Mouse (Mus musculus) T-helper 2 cell (primary cell): ENCODE results near the gene Ctsd.
"Not testable (repeated sequence)": the region's sequence is repeated elsewhere in the genome, so short reads cannot be mapped to it uniquely, and the experiment has no call there.

Experiments used
- in situ Hi-C: fragments of 300-600 bp; cut with MboI, MseI; formaldehyde crosslinking; loops from one replicate; pipeline ENCODE4 v1.15.1; 2025; ENCODE audit warnings: high pct_unique_total_duplicates

The Ctsd gene

DNA sequence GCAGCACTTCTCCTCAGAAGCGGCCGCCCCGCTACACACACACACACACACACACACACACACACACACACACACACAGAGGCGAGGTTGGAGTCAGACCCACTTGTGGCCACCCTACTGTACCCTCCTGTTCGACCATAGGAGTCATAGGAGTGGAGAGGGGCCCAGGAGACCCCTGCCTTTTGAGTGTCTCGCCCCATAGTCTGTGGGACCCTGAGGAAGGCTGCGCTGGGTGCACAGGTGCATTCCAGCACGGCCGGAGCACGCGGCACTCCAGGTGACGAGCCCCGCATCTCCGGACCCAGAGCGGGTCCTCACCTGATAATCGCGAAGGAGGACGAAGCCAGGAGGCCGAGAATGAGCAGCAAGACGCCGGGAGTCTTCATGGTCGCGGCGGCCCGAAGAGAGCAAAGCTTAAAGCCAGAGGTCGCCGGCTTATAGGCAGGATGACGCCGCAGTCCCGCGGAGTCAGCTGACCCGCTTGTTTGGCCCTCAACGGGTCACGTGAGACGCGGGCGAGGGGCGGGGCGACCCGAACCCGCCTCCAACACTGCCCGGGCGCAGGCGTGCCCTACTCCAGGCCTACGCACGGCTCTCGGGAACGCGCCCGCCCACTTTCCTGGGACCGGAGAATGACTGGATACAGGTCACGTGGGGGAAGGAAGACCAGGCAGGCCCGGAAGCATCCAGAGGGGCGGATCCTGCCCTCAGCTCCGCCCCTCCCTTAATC, at the start of gene Ctsd:
Ctsd (minus strand) TSS at position 620 of the 730 bp plus-strand sequence.
- in situ Hi-C loops, result no loop called here

DNA sequence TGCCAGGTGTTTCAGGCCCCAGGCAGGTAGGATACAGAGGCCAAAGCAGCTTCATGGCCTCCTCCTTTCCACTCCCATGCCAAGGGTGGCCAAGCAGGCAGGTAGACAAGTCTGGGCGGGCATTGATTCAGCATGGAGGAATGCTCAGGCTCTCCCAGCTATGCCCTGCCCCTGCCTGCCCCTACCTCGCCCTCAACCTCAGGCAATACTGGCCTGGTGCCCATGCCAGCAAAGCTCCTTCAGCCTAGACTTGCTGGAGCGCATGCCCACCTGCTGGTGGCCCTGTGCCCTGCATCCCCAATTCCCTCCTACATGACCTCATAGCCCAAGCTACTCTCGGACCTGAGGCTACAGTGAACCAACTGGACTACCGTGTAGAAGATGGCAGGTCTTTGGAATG, 49.5 kb upstream of the Ctsd start:
- in situ Hi-C loops, result loop anchor here (5.0 kb wide), 1 partner anchor 100 kb away; no protein-coding TSS in a partner anchor

DNA sequence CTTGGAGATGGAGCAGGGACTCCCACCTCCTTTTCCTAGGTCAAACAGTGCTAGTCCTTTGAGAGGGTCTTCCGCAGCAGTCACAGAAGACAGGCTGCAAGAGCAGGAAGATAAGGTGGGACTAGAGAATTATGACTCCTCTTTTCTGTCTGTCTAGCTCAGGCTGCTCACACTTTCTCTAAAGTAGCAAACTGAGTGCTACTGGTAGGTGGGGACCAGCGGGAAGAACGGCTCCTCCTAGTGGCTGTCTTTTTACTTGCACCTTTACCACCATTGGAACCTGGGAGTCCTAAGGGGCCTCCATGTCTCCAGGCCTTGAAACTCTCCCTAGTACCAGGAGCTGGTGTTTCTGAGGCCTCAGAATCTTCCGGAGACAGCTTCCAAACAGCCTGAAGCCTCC, 47.7 kb upstream of the Ctsd start:
- in situ Hi-C loops, result loop anchor here (5.0 kb wide), 1 partner anchor 98 kb away; no protein-coding TSS in a partner anchor

DNA sequence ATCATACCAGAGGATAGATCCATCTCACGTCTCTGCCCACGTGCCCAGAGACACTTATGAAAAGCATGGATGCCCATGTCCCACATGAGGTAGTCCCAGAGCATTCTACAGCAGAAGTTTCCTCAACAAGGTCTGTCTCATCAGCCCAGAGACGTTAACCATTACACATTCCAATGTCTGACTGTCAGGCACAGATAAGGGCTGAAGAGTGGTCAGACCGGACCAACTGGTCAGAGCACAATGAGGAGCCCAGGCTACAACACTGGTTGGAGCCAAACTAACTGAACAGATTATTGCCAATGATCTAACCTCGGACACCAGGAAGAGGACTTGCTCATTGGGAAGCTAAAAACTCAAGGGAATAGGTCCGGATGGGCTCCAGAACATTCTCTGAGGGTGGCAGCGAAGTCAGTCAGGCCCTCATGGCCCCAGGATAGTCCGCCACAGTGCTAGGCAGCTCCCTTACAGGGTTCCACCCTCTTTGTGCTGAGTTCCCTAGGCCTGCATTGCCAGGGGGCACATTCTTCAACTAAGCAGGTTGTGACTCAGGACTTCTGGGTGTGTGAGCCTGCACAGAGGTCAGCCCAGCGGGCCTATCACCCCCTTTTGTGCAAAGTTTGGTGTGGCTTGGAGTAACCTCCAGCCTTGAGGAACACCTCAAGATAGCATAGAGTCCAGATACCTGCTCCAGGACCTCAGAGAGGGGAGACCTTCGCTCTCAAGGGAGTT, 46.5 kb upstream of the Ctsd start, which contains the start of gene Syt8:
Syt8 (plus strand) TSS at position 714 of the 729 bp plus-strand sequence.
- in situ Hi-C loops, result no loop called here

DNA sequence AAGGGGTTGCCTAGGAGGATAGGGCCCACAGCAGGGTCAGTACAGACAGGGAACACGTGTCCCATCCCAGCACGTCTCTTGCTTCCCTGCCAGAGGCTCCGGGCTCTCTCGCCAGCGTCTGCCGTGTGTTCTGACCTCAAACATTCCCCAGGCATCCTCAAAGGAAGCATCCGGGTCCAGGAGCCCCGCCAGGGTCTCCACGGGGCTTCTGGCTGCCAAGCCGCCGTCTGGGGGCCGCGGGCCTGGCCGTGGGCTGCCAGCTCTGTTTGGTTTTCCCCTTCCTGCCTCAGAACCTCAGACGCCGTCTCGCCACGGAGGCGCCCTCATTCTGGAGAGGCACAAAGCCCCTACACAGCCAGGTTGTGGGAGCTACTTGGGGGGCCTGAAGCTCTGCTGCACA, 45.8 kb upstream of the Ctsd start:
- in situ Hi-C loops, result no loop called here

DNA sequence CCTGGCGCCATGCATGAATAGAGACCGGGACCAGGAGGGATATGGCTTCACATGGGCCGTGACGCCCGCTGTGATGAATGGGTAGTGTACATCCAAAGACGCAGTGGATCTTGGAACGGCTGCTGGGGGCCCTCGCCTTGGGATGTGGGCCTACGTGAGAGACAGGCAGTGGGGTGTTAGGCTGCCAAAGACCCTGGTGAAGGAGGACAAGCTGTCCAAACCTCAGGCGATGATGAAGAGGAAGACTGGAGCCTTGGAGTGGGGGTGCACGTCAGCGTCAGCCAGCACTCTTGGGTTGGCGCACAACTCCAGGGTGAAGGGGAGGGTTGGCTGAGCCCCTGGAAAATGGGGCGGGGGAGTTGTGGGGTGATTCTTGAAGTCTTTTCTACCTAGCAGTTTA, 43.3 kb upstream of the Ctsd start:
- in situ Hi-C loops, result no loop called here

DNA sequence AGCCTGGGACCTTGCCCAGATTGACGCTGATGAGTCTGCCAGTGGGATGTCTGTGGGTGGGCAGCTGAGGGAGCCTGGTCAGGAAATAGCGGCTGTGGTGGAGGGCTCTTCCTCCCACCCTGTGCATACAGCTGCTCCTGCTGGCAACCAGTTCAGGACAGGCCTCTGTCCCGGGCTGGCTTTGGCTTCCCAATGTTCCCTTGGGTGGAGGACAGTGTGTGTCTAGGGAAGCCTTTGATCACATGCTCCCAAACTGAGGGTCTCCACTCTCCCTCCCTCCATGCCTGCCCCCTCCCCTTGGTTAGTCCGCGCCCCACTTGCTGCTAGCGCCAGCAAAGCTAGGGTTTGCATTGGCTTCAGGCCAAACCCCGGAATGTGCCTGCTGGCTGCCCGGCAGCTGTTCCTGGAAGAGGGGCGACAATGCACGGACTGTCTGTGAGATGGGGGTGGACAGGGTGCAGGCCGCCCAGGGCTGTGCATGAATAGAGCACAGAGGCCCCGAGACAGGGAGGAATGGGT, 42.4 kb upstream of the Ctsd start:
- in situ Hi-C loops, result no loop called here

DNA sequence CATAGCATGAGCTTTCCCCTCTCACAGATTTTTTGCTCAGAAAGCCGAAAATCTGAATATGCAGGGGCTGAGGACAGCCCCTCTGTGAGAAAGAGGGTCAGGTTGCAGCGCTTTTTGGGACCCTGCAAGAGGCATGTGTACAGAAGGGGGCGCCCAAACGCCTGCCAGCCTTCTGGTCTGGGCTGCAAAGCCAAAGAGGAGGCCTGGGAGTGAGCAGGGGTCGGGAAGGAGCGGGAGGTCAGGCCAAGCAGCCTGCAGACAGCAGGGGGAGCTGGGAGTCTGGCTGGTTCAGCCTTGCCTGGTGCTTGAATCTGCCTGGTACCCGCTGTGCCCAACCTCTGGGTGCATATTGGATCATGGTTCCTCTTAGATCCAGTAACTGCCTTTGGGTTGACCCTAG, 40.4 kb upstream of the Ctsd start:
- in situ Hi-C loops, result loop anchor here (5.0 kb wide), 1 partner anchor 51 kb away; no protein-coding TSS in a partner anchor

DNA sequence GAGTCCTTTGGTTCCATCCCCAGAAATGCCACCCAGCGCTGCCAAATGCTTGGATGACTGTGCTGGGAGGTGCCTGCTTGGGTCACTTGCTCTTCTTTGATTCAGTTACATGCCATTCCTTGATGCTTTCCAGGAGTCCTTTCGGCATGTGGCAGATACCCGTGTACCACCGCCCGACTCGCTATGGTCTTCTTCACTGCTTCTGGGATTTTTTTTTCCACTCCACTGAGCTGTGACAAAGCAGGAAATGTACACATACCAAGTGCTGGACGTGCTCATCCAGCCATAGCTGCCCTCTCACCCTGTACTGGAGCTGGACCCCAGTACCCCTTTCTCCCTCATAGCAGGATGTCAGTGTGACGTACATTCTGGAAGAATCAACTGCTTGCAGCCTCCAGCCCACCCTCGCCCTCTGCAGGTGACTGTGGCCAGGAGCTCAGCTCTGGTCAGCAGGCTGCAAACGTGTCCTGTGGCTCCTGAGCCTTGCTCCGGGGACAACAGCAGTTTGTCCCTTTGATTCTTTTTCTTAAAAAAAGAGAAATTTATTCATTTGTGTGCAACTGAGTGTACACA, 37.9 kb upstream of the Ctsd start:
- in situ Hi-C loops, result loop anchor here (5.0 kb wide), 1 partner anchor 48 kb away; no protein-coding TSS in a partner anchor

DNA sequence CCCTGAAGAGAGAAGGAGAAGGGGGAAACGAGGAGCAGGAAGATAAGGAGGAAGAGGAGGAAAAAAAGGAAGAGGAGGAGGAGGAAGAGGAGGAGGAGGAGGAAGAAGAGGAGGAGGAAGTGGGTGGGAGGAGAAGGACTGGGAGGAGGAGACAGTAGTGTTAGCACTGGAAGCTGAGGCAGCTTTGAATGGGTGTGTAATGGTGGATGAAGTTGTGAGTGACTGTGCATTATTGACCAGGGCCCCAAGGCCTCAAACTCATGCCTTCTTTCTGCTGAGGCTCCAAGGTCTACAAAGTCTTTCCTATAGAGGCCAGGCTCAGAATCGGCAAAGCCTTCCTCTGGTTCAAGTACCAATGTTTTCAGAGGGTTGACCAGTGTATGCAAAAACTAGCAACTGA, 34.0 kb upstream of the Ctsd start:
- in situ Hi-C loops, result no loop called here

DNA sequence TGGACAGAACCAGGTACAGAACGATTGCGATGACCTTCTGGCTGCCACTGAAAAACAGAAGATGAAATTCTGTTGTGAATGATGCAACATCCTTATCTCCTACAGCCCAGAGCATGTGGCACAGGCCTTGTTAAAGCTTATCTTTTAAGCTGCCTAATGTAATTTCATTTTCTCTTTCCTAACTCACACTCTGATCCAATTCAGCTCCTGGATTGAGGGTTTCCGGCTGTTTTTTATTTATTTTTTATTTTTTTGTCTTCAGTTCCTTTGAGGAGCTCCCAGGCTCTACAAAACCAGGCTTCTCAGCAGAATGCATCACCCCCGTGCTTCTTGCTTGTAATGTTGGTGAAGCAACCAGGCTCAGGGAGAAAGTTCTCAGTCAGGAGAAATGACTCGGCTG, 32.0 kb upstream of the Ctsd start:
- in situ Hi-C loops, result no loop called here

DNA sequence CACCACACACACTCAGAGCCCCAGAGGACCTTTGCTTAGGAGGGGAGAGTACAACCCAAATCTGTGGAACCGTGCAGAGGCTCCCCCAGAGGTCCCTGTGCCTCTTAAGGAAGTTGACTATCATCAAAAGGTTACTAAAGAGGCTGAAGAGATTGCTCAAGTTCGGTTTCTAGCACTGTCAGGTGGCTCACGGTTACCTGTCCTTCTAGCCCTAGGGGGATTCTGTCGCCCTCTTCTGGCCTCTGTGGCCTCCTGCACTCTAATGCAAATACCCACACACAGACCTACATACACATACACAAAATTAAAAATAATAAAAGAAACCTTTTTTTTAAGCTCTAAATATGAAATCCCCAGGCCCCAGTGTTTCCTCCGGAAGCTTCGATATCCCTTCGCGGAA, 30.8 kb upstream of the Ctsd start:
- in situ Hi-C loops, result no loop called here

DNA sequence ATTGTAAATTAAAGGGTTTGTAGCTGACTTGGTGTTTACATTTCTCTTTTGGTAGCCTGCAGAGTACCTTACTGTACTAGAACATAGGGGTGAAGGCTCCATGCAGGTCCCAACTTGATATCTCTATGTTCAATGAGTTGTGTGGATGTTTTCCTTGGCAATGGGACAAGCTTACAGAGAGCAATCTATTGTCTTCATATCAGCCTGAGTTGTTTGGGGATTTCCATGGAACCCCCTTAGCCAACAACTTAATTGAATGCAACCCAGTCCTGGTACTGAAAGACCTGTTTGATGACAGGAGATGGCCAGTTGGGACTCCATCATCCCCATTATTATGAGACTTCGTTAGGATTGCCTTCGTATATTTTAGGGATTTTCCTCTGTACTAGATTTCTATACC, 30.2 kb upstream of the Ctsd start:
- in situ Hi-C loops, result no loop called here

DNA sequence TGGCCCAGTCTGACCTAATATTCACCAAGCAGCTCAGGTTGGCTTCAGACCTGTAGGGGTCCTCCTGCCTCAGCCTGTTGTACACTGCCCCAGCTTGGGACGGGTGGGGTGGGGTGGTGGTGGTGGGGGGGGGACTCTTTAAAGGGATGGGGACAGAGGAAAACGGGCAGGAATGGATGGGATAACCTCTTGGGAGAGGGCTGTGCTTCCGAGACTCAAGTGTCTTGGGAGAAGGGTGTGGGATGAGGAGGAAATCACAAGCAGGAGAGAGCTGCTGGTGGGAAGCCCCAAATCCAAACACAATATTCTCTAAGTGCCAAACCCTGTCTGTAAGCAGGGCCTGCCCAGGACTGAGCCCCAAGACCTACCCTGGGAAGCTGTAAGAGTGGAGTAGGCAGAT, 28.4 kb upstream of the Ctsd start:
- in situ Hi-C loops, result no loop called here

DNA sequence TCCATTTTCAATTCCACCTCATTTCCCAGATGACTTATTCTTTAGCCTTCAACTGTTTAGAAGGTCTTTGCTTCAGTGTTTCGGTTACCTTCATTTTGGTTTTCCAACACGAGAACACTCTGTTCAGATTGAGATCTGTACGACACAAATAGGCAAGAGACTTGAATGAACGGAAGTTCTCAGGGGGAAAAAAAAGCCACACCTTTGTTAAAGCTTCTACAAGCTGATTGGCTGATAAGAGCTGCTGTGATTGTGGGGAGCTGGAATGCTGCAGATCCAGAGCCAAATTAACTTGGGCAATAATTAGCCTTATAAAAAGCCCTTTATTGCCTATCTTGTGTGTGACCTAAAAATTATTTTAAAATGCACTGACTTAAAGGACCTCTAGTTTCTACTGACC, 27.5 kb upstream of the Ctsd start:
- in situ Hi-C loops, result no loop called here

DNA sequence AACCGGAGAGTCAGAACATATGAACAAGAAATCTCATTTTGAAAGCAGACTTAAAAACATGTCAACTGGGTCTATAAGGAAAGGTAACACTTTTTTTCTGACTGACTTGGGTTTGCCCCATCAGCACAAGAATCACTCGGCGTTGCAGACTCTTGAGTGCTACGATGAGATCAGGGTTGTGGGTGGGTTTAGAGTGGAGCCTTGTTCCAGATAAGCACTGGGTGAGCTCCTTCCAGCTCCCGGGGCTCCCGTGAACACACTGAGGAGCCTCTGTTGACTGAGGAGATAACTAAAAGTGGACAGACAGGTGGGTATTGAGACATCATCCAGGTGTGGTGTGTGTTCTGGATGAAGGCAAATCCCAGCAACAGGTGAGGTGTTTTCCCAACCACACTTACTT, 25.4 kb upstream of the Ctsd start:
- in situ Hi-C loops, result no loop called here

DNA sequence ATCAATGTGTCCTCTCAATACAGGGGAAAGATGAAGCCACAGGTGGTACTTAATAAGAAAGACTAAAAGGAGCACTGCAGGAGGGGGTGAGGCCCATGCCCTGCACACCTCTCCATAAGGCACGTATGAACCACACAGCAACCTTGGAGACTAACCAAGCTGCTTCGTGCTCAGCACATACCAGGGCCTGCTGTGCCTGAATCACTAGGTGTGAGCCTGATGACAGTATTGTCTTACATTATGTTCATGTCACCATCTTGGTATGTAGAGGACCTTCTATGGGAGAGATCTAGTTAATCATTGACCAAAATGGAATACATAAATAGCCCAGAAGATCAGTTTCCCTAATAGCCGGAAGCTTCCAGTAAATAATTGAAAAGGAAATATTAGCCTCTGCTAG, 21.8 kb upstream of the Ctsd start:
- in situ Hi-C loops, result no loop called here

DNA sequence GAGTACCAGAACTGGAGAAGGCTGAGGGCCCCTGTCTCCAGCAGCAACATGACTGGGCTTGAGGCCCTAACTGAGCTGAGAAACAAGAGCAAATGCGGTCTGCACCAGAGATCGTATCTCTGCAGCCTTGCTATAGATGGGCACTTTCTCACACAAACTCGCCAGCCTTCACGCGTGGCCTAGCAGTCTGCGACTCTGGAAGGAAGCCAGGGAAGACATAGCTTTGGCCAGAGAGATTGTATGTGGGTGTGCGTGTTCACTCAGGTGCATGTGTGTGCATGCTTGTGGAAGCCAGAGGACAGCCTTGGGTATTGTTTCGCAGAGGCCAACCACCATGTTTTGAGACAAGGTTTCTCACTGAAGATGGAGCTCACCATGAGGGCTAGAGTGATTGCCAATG, 20.8 kb upstream of the Ctsd start:
- in situ Hi-C loops, result no loop called here

DNA sequence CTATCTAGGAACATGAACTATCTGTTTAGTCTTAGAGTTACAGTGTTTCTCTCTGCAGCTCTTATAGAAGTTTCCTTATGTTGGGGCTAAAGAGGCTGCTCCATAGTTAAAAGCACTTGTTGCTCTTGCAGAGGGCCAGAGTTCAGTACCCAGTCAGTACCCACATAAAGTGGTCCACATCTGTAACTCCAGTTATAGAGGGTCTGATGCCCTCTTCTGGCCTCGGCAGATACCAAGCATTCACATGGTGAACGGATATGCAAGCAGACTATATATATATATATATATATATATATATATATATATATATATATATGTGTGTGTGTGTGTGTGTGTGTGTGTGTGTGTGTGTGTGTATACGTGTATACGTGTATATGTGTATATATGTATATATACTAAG, 20.1 kb upstream of the Ctsd start:
- in situ Hi-C loops, result no loop called here

DNA sequence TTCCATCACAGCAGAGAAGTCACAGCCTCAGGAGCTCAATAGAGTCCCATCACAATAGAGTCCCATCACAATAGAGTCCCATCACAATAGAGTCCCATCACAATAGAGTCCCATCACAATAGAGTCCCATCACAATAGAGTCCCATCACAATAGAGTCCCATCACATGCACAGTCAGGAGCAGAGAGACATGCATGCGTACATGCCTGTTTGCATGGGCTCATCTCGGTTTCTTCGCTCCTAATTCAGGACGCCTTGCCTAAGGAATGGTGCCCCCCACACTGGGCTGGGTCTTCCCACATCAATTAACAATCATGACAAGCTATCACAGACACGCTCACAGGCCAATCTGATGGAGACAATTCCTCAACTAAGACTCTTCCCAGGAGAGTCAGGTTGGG, 17.3 kb upstream of the Ctsd start:
- in situ Hi-C loops, result not testable (repeated sequence)

DNA sequence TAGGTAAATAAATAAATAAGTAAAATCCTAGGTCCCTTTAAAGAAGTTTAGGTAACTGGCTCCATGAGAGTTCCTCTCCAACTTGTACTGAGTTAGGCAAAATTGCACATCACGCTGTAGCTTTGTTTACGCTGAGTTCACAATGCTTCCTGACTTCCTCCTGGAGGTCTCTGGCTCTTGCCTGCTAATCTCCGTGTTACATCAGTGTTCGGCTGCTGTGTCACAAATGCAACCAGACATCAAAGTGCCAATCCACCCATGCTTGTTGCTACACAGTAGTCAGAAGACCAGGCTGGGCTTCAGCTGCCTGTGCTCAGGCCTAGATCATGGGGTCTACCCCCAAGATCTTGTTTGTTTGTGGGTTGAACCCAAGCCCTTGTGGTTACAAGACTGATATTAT, 15.8 kb upstream of the Ctsd start:
- in situ Hi-C loops, result no loop called here

DNA sequence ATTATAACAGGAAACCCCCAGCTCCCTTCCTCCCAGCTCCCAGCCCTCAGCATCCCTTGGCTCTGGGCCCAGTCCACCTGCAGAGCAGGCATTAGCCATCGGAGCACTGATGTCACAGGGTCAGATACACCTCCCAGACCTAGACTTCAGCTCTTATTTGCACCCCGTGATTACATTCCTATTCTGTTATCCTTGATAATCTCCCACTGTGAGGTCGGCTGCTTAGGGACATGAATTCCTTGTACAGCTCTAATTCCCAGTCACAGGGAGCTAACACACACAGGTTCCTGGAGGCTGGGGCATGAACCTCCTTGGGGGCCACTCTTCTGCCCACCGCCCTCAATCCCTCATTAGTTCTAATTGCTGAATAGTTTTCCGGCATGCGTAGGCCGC, 12.9 kb upstream of the Ctsd start:
- in situ Hi-C loops, result no loop called here
